Comparison of ENCODE assay signal across 8 mouse cellular contexts in genomic region chr1:121430183-121430937, GRCm38 (mm10). TPM values are rescaled to one million over a fixed set of nuclear protein-coding genes. Genes with fewer than 3 reads are reported as not detected.
DNase-seq lines count a peak whose midpoint lies in the region; ATAC-seq and TF ChIP-seq lines count a peak whose summit lies in the region.

No protein-coding gene starts in this region.

- H3K4me2 ChIP-seq in lung, postnatal 0 days (replicated peaks; ENCODE audit: low read depth, low read length) = peak overlapping the region; percentile 94; the same call in 1 of the 2 replicates
- peak overlapping the region; percentile 97 for H3K4me2 ChIP-seq in embryonic facial prominence, embryonic 15.5 days (replicated peaks)
- peak overlapping the region; percentile 99 for H3K4me2 ChIP-seq in heart, postnatal 0 days (ENCODE audit: low read depth, low read length)
- peak overlapping the region; percentile 84 for H3K4me2 ChIP-seq in liver, postnatal 0 days (ENCODE audit: low read depth, low read length)

- TF ChIP-seq CTCF in lung, postnatal 0 days (IDR thresholded peaks at IDR 0.05) = no peak
- no peak for TF ChIP-seq CTCF in heart, postnatal 0 days (IDR thresholded peaks at IDR 0.05; ENCODE audit: low read depth)
- TF ChIP-seq CTCF in liver, postnatal 0 days (IDR thresholded peaks at IDR 0.05; ENCODE audit: low read depth) = no peak

- TF ChIP-seq EP300 in lung, postnatal 0 days (IDR thresholded peaks at IDR 0.05) = no peak
- TF ChIP-seq EP300 in heart, postnatal 0 days (IDR thresholded peaks at IDR 0.05; ENCODE audit: low read depth) = no peak
- TF ChIP-seq EP300 in liver, postnatal 0 days (IDR thresholded peaks at IDR 0.05; ENCODE audit: low read depth) = no peak

- 15% methylated on average over 6 of the region's 6 CpGs for WGBS in lung, postnatal 0 days
- WGBS in embryonic facial prominence, embryonic 15.5 days = 18% methylated on average over 6 of the region's 6 CpGs
- 24% methylated on average over 6 of the region's 6 CpGs for WGBS in heart, postnatal 0 days
- WGBS in liver, postnatal 0 days (ENCODE audit: insufficient replicate concordance) = 26% methylated on average over 6 of the region's 6 CpGs

- H3K9ac ChIP-seq in lung, postnatal 0 days (replicated peaks; ENCODE audit: low read depth) = no peak overlapping the region
- no peak overlapping the region for H3K9ac ChIP-seq in embryonic facial prominence, embryonic 15.5 days
- H3K9ac ChIP-seq in heart, postnatal 0 days (replicated peaks; ENCODE audit: low read depth, low read length) = no peak overlapping the region
- H3K9ac ChIP-seq in liver, postnatal 0 days (replicated peaks) = no peak overlapping the region

- no peaks in the 10 kb centered on the region for H3K36me3 ChIP-seq in lung, postnatal 0 days (ENCODE audit: insufficient read depth, low read length)
- no peaks in the 10 kb centered on the region for H3K36me3 ChIP-seq in embryonic facial prominence, embryonic 15.5 days
- H3K36me3 ChIP-seq in heart, postnatal 0 days (replicated peaks; ENCODE audit: control insufficient read depth, insufficient read depth, low read length) = no peaks in the 10 kb centered on the region
- H3K36me3 ChIP-seq in liver, postnatal 0 days (replicated peaks; ENCODE audit: insufficient read depth, low read length) = peaks cover 4% of the 10 kb centered on the region; the same call in 1 of the 2 replicates

- H3K4me1 ChIP-seq in lung, postnatal 0 days (ENCODE audit: insufficient read depth, low read depth, low read length) = peaks cover 4% of the 10 kb centered on the region; the same call in 1 of the 2 replicates
- H3K4me1 ChIP-seq in embryonic facial prominence, embryonic 15.5 days = peaks cover 20% of the 10 kb centered on the region
- peaks cover 5% of the 10 kb centered on the region; the same call in 1 of the 2 replicates for H3K4me1 ChIP-seq in heart, postnatal 0 days (ENCODE audit: control insufficient read depth, insufficient read depth)
- peaks cover 16% of the 10 kb centered on the region for H3K4me1 ChIP-seq in liver, postnatal 0 days (ENCODE audit: insufficient read depth)

- peak overlapping the region; percentile 78; the same call in 1 of the 2 replicates for H3K4me3 ChIP-seq in lung, postnatal 0 days (ENCODE audit: low read depth, low read length)
- H3K4me3 ChIP-seq in embryonic facial prominence, embryonic 15.5 days (replicated peaks) = peak overlapping the region; percentile 90
- H3K4me3 ChIP-seq in heart, postnatal 0 days (ENCODE audit: low read depth, low read length) = peak overlapping the region; percentile 94
- H3K4me3 ChIP-seq in liver, postnatal 0 days (ENCODE audit: low read depth, low read length) = peak overlapping the region; percentile 69

- no peaks in the 10 kb centered on the region for H3K9me3 ChIP-seq in lung, postnatal 0 days (ENCODE audit: low read length)
- H3K9me3 ChIP-seq in embryonic facial prominence, embryonic 15.5 days (replicated peaks) = no peaks in the 10 kb centered on the region
- H3K9me3 ChIP-seq in heart, postnatal 0 days (replicated peaks; ENCODE audit: control insufficient read depth, low read length) = no peaks in the 10 kb centered on the region
- H3K9me3 ChIP-seq in liver, postnatal 0 days (ENCODE audit: low read length) = no peaks in the 10 kb centered on the region

- H3K27ac ChIP-seq in lung, postnatal 0 days (ENCODE audit: low read length) = no peak overlapping the region
- no peak overlapping the region for H3K27ac ChIP-seq in embryonic facial prominence, embryonic 15.5 days (replicated peaks)
- no peak overlapping the region for H3K27ac ChIP-seq in heart, postnatal 0 days (ENCODE audit: low read depth)
- no peak overlapping the region for H3K27ac ChIP-seq in liver, postnatal 0 days (ENCODE audit: low read depth)

- no peak for ATAC-seq in lung, postnatal 0 days
- ATAC-seq in embryonic facial prominence, embryonic 15.5 days (ENCODE audit: insufficient number of reproducible peaks, low FRiP score, low TSS enrichment, low read depth) = no peak
- ATAC-seq in heart, postnatal 0 days (ENCODE audit: insufficient read depth, low read depth) = no peak
- ATAC-seq in liver, postnatal 0 days = no peak

- H3K27me3 ChIP-seq in lung, postnatal 0 days (replicated peaks; ENCODE audit: insufficient read depth, low read length) = no peaks in the 10 kb centered on the region
- H3K27me3 ChIP-seq in embryonic facial prominence, embryonic 15.5 days = no peaks in the 10 kb centered on the region
- no peaks in the 10 kb centered on the region for H3K27me3 ChIP-seq in heart, postnatal 0 days (ENCODE audit: control insufficient read depth, insufficient read depth, low read length)
- H3K27me3 ChIP-seq in liver, postnatal 0 days (ENCODE audit: insufficient read depth, low read length) = no peaks in the 10 kb centered on the region

- DNase-seq in lung, postnatal 0 days (ENCODE audit: low spot score) = no peak
- DNase-seq in lung, postnatal 4 days = no peak
- DNase-seq in heart, postnatal 0 days (ENCODE audit: low spot score) = no peak
- DNase-seq in liver, postnatal 0 days = no peak
- no peak for DNase-seq in left cerebral cortex, adult 8-10 months (ENCODE audit: low spot score in 2 of 2)
- DNase-seq in layer of hippocampus, postnatal 10 days (ENCODE audit: low spot score in 2 of 2) = no peak
- DNase-seq in spleen, postnatal 14 days (ENCODE audit: low spot score in 2 of 2) = no peak

RNA-seq across cellular contexts. Expression of gene Ccdc93, which starts 0.5 kb away (rescaled TPM):
- polyA plus RNA-seq in lung, postnatal 0 days (2015; fragmentation: Nextera tagmentation; extraction: Ambion mirVana) = 3.4 and 4.7 TPM in 2 replicates
- polyA plus RNA-seq in embryonic facial prominence, embryonic 15.5 days (2015; fragmentation: Nextera tagmentation; extraction: Ambion mirVana) = 11.9 and 12.3 TPM in 2 replicates
- total RNA-seq in heart, postnatal 0 days (2014; rRNA removed; ENCODE audit: low replicate concordance) = 3.9 and 4.9 TPM in 2 replicates
- polyA plus RNA-seq in heart, postnatal 0 days (2015; fragmentation: Nextera tagmentation; extraction: Ambion mirVana) = 4.5 and 4.7 TPM in 2 replicates
- polyA plus RNA-seq in liver, postnatal 0 days (2015; fragmentation: Nextera tagmentation; extraction: Ambion mirVana) = 2.9 and 3.1 TPM in 2 replicates
- total RNA-seq in left cerebral cortex, adult 8-10 months (2022) = 10 to 100 TPM; 20.8 to 25.6 (median 22.7) TPM
- 10 to 100 TPM; 35.4 to 37.3 TPM for total RNA-seq in layer of hippocampus, postnatal 10 days (2021)
